Mouse (Mus musculus) brain, adult 2 months (tissue): ENCODE data around the gene St6gal1.

Experiments used
- DNase-seq: peaks from one replicate; pipeline ENCODE4 v3.0.0; 2011; ENCODE audit warnings: low read depth, low spot score

St6gal1 gene

GRCm38 (mm10) chr16:23333875-23334551 is 109.5 kb downstream of the St6gal1 start:
- no peak for DNase-seq

- DNase-seq = no peak
Measured at GRCm38 (mm10) chr16:23337317-23337716, 112.8 kb downstream of the St6gal1 start.

DNA sequence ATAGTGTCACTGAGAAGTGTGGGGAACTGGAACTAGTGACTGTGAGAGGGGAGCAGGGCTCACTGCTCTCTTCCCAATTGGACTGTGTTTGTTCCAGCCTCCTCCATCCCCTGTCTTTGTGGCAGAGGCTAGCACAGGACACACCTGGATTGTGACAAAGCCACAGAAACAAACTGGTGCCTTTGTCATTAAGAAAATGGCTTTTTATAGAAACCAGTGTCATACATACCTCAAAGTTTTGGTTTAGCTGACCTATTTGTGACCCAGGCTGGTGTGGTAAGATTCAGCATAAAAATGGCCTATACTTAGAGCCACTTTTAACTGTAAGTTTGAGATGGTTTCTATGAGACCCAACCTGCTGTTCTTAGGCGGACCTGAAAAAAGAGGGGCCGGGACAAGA is 116.7 kb downstream of the St6gal1 start:
- DNase-seq = no peak

DNA sequence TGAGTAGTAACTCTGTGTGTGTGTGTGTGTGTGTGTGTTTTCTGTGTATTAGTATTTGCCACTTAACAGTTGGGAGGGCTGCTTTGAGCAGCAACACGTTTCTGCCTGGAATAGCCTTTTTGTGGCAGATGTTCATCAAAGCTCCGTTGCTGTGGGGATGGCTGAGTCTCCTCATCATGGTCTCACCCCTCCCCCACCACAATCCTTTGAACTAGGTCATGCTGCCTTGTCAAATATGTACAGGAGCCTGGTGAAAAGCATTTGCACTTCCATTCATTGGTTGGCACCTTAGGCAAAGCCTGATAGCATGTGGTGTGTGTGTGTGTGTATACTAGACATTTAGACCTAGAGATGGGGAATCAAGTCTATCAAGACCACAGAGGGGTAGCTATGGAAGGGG is 126.3 kb downstream of the St6gal1 start:
- DNase-seq = no peak

- DNase-seq = no peak
Measured at GRCm38 (mm10) chr16:23361031-23361430, 136.5 kb downstream of the St6gal1 start.

DNA sequence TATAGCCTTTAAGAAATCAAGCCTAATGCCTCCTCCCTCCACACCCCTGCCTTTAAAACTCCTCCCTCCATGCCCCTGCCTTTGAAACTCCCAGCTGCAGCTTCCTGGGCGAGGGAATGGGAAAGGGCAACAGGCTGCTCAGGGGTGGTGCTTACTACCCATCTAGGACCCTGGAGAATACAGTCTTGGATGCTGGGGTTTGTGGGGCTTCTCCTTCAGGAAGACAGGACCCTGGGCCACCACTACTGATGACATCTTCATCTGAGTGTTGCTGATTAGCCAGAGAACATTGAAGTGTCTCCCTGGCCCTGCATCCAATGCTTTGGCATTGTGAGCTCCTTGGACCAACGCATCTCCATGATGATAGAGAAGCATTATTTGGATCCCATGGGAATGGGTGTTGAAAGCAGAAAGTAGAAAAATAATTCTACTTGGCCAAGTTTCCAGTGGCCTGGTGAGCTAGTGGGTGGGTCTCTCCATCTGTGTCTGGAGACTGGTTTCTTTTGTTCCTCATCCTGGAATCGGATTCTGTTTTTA is 137.0 kb downstream of the St6gal1 start:
- no peak for DNase-seq

- peak; percentile 13 for DNase-seq
Measured at GRCm38 (mm10) chr16:23364328-23364990, 139.9 kb downstream of the St6gal1 start.

- no peak for DNase-seq
Measured at GRCm38 (mm10) chr16:23369124-23369523, 144.6 kb downstream of the St6gal1 start.

GRCm38 (mm10) chr16:23370724-23371123 is 146.2 kb downstream of the St6gal1 start:
- DNase-seq = no peak

- no peak for DNase-seq
Measured at GRCm38 (mm10) chr16:23372340-23372739, 147.8 kb downstream of the St6gal1 start.

DNA sequence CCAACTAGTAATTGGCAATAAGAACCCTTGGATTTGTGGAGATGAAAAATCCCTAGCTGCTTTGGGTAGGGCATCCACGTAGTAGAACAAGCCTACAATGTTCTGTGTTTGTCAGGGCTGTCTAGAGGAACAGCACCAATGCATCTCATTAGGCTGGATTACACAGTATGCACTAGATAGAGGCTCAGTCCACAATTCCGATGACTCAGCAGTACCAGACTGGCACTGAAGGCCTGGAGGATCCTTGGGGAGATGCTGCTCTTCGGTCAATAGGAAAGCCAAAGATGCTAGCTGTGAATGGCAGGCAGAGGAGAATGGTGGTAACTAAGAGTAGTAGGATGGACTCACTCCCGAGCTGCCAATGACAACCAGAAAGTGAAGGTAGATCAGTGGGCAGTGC is 149.5 kb downstream of the St6gal1 start:
- no peak for DNase-seq

DNA sequence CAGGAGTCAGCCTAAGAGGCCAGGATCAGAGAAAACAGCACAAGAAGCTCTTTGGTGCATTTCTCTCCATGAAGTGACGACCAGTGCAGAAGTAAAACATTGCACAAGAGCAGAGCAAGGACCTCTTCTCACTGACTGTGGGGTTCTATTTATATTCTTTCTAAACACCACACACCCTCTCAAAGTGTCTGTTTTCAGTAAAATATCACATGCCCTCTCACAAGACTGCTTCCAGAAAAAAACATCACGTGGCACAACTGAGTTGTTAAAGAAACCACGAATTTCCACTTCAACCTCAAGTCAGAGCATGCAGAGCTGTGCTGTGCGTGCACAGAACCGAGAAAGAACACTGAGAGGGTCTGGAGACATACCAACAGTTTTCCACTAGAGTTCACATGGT is 150.4 kb downstream of the St6gal1 start:
- peak; percentile 75 for DNase-seq

GRCm38 (mm10) chr16:23376189-23376588 is 151.6 kb downstream of the St6gal1 start:
- DNase-seq = peak; percentile 48

GRCm38 (mm10) chr16:23379536-23380230 is 155.1 kb downstream of the St6gal1 start:
- DNase-seq = no peak

GRCm38 (mm10) chr16:23384304-23384703 is 159.8 kb downstream of the St6gal1 start:
- DNase-seq = no peak

DNA sequence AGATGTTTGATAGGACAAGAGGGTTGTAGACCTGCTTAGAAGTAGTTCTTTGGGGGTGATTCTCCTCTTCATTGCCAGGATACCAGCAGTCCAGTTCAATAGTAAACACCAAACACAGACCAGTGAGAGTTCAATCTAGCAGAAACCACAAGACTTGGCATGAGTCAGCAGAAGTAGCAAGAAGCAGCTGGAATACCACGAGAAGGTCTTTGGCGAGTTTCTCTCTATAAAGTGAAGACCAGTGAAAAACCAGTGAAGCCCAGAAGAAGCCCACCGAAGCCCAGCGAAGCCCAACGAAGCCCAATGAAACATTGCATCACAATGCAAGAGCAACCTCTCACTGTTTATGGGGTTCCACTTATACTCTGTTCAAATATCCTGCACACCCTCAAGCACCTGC is 173.4 kb downstream of the St6gal1 start:
- DNase-seq = no peak

- no peak for DNase-seq
Measured at GRCm38 (mm10) chr16:23401463-23401862, 176.9 kb downstream of the St6gal1 start.

DNA sequence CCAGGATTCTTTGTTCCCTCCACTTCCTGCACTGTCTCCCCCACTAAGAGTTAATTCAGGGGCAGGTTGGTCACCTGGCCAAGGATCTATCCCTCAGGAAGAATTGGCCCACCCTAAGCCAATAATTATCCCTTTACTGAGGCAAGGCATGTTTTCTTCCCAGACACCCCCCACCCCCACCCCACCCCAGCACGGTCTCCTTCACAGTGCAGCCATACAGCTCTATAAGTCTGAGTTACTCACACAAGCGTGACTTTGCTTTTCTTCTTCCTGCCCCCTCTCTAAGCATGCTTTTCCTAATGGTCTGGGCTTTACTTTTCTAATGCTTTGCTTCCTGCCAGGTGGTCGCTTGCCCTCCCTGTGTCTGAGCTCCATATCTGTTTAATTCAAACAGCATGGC is 177.4 kb downstream of the St6gal1 start:
- DNase-seq = no peak

- DNase-seq = peak; percentile 81
Measured at GRCm38 (mm10) chr16:23403008-23403755, 178.6 kb downstream of the St6gal1 start.
